Mouse (Mus musculus) megakaryocyte, embryonic 14.5 days (primary cell): ENCODE results near the gene Cbx5.

ENCODE experiments used
- FLI1 ChIP-seq: IDR thresholded peaks from 2 replicates; pipeline ENCODE4 v1.6.1; 2012; ENCODE audit warnings: low read length, inconsistent platforms, mixed read lengths
- GATA1 ChIP-seq: IDR thresholded peaks from 3 replicates; pipeline ENCODE4 v1.6.1; 2012; ENCODE audit warnings: mixed read lengths, low read length, inconsistent platforms, borderline replicate concordance

DNA sequence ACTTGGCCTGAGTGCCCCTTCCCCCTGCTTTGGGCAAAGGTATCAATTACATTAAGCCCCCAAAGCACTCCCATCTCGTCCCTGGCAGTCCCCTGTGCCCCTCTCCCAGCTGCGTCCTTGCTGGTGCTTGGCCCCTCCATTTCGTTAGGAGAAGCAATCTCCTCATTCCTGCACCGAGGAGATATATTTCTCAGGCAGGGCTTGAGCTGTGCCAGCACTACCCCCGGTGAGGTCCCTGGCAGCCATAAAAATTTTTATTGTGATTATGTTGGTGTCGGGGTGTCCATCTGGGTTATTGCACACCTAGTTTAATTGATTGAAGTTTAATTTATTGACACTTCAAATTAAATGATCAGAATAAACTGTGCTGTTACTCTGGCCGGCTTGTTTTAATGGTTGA, 38.3 kb upstream of the Cbx5 start:
- TF ChIP-seq GATA1 = no peak
- TF ChIP-seq FLI1 = no peak
